Mouse (Mus musculus): ENCODE data around the gene Ncoa7. TPM values are rescaled to one million over a fixed set of nuclear protein-coding genes. Genes with fewer than 3 reads are reported as not detected.
A peak's percentile ranks its signal among the peaks of the same experiment; 100 is the strongest.

Ncoa7 gene
- 10 to 100 TPM; 26.0 to 36.8 TPM for total RNA-seq (2021)
- long read RNA-seq, experiment 1, full-length matches to known transcripts: 5 of 17 reads
- long read RNA-seq, experiment 1, partial matches to known transcripts: 10 of 17 reads
- long read RNA-seq, experiment 1, other reads (novel, unspliced or antisense): 2 of 17 reads
- long read RNA-seq, experiment 2, full-length matches to known transcripts: 2 of 4 reads
- long read RNA-seq, experiment 2, partial matches to known transcripts: 0 of 4 reads
- long read RNA-seq, experiment 2, other reads (novel, unspliced or antisense): 2 of 4 reads

- DNase-seq: peak; percentile 87 to 89
Measured at GRCm38 (mm10) chr10:30802681-30803586, at the start of gene Ncoa7. Ncoa7 (minus strand) TSS chr10:30803326.

- no peak for DNase-seq
Measured at GRCm38 (mm10) chr10:30845101-30845825, 42.1 kb upstream of the Ncoa7 start.

GRCm38 (mm10) chr10:30844191-30845010, 41.3 kb upstream of the Ncoa7 start:
- DNase-seq: peak; percentile 12 to 17

- peak in 1 of 2 experiments; percentile 5 for DNase-seq
Measured at GRCm38 (mm10) chr10:30843438-30844190, 40.5 kb upstream of the Ncoa7 start.

GRCm38 (mm10) chr10:30842643-30843437, 39.7 kb upstream of the Ncoa7 start, which contains the start of gene Hey2:
Hey2 (minus strand) TSS chr10:30842801.
- peak; percentile 98 to 99 for DNase-seq

GRCm38 (mm10) chr10:30842228-30842627, 39.1 kb upstream of the Ncoa7 start:
- peak in 1 of 2 experiments; percentile 6 for DNase-seq

- DNase-seq: no peak
Measured at GRCm38 (mm10) chr10:30840824-30841223, 37.7 kb upstream of the Ncoa7 start.

- peak in 1 of 2 experiments; percentile 31 for DNase-seq
Measured at GRCm38 (mm10) chr10:30838188-30838587, 35.1 kb upstream of the Ncoa7 start.

GRCm38 (mm10) chr10:30825049-30825448, 21.9 kb upstream of the Ncoa7 start:
- no peak for DNase-seq

GRCm38 (mm10) chr10:30810967-30811293, 7.8 kb upstream of the Ncoa7 start:
- peak; percentile 60 to 69 for DNase-seq

- DNase-seq: peak; percentile 29 to 34
Measured at GRCm38 (mm10) chr10:30810247-30810966, 7.3 kb upstream of the Ncoa7 start.

GRCm38 (mm10) chr10:30803587-30804253, 594 bp upstream of the Ncoa7 start:
- DNase-seq: peak in 1 of 2 experiments; percentile 7

- DNase-seq: peak in 1 of 2 experiments; percentile 16
Measured at GRCm38 (mm10) chr10:30802033-30802432, 1.1 kb downstream of the Ncoa7 start.

GRCm38 (mm10) chr10:30799713-30800450, 3.2 kb downstream of the Ncoa7 start:
- DNase-seq: no peak

GRCm38 (mm10) chr10:30796469-30797261, 6.5 kb downstream of the Ncoa7 start:
- DNase-seq: no peak

GRCm38 (mm10) chr10:30791016-30791415, 12.1 kb downstream of the Ncoa7 start:
- DNase-seq: no peak

GRCm38 (mm10) chr10:30789521-30789920, 13.6 kb downstream of the Ncoa7 start:
- no peak for DNase-seq
